Mouse (Mus musculus): Measurements from ENCODE around the gene Vsir.

GRCm38 (mm10) chr10:60328963-60329650, 17.5 kb upstream of the Vsir start:
- TF ChIP-seq CTCF (IDR thresholded peaks at IDR 0.05) (no peak), POLR2A (IDR thresholded peaks at IDR 0.05; ENCODE audit: insufficient read depth, low read depth, low read length) (no peak)
